Mouse (Mus musculus) brown adipose tissue, adult 24 weeks (tissue): Measurements from ENCODE around the gene Prickle3. TPM values are rescaled to one million over a fixed set of nuclear protein-coding genes. Genes with fewer than 3 reads are reported as not detected.
"Not testable (repeated sequence)": the region's sequence is repeated elsewhere in the genome, so short reads cannot be mapped to it uniquely, and the experiment has no call there.

Experiments used
- H3K27ac ChIP-seq: fragments of 200-500 bp; replicated peaks from 2 replicates; pipeline ENCODE4 v1.5.1; 2012; ENCODE audit warnings: low read depth, mild to moderate bottlenecking, low read length
- H3K4me1 ChIP-seq: fragments of 200-500 bp; 2 replicates; pipeline ENCODE4 v1.6.1; 2012; ENCODE audit warnings: low read length, mixed read lengths; ENCODE audit not compliant: control insufficient read depth, insufficient read depth, insufficient read length
- H3K4me3 ChIP-seq: fragments of 200-500 bp; 2 replicates; pipeline ENCODE4 v1.5.1; 2012; ENCODE audit warnings: low read depth, mild to moderate bottlenecking, low read length, moderate library complexity; ENCODE audit not compliant: insufficient read depth
- polyA plus RNA-seq: library from polyadenylated mRNA; stranded (reverse); fragments of >200 nt; gene quantifications from 2 replicates; pipeline ENCODE4 v1.2.4, GENCODE M21; 2012; ENCODE audit not compliant: missing spikeins, insufficient read depth, insufficient read length

Prickle3 gene
- polyA plus RNA-seq, 1 experiment, result 8.3 TPM

DNA sequence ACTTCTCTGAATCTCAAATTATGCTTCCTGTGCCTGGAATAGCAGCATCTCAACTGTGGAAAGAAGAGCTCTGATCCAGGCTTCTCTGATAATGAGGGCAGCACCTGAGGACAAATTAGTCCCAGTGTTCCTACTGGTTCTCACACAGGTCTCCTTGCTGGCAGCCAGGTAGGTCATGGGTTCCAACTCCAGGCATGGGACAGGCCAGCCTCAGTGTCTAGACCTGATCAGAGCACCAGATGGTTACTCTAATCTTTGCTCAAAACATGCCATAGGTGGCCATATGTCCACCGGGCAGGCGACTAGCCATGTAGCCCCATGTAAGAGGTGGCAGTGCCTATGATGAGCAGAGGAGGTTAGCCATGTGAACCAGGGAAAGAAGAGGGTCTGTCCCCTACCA is 31.3 kb downstream of the Prickle3 start:
- no peak overlapping the region for H3K27ac ChIP-seq
- no peaks in the 10 kb centered on the region for H3K4me1 ChIP-seq
- H3K4me3 ChIP-seq, result no peak overlapping the region

DNA sequence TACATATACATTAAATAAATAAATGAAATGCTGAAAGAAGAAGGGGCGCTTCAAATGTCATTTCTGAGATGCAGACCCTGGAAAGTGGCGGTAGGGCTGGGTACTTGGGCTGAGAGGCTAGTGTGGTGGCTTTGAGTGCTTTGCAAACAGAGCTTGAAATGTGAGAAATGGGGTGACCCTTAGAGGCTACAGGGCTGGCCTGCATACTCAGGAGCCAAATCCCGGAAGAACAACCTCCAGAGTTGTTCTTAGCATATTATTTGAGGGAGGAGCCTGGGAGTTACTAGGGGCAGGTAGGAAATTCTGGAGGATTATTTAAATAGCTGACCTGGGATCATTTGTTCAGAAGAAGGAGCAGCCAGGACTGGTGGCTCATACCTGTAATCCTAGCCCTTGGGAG is 33.4 kb downstream of the Prickle3 start:
- H3K4me1 ChIP-seq, result no peaks in the 10 kb centered on the region
- no peak overlapping the region for H3K27ac ChIP-seq
- H3K4me3 ChIP-seq, result no peak overlapping the region

DNA sequence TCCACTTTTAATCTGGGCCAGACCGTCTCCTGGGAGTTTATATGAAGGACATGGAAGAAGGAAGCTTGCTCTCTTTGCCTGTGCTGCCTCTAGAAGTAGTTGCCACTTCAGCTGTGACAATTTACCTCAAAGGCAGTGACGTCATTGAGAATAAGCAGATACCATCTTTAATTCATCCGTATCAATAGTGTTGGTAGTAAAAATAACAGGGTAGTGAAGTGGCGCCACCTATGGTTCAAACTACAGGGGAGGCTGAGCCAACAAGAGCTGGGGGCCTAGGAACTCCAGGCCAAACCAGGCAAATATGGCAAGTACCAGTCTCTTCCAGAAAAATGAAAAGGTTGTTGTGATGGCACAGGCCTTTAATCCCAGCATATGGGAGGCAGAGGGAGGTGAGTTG is 35.8 kb downstream of the Prickle3 start:
- H3K4me1 ChIP-seq, result no peaks in the 10 kb centered on the region
- no peak overlapping the region for H3K27ac ChIP-seq
- H3K4me3 ChIP-seq, result no peak overlapping the region

DNA sequence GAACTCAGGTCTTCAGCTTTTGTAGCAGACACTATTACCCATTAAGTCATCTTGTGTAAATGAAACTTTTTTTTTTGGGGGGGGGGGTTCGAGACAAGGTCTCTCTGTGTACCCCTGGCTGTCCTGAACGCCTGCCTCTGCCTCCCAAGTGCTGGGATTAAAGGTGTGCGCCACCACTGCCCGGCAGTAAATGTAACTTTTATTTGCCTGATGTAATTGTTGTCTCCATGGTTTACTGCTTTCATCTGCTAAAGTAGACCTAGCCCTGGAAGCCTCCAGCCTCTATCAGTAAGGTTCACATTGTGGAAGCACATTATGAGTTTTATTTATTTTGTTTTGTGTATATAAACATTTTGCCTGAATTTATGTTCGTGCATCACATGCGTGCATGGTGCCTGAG is 39.5 kb downstream of the Prickle3 start:
- peaks cover 2% of the 10 kb centered on the region; the same call in 1 of the 2 replicates for H3K4me1 ChIP-seq
- no peak overlapping the region; the same call in 1 of the 2 replicates for H3K4me3 ChIP-seq
- no peak overlapping the region for H3K27ac ChIP-seq

DNA sequence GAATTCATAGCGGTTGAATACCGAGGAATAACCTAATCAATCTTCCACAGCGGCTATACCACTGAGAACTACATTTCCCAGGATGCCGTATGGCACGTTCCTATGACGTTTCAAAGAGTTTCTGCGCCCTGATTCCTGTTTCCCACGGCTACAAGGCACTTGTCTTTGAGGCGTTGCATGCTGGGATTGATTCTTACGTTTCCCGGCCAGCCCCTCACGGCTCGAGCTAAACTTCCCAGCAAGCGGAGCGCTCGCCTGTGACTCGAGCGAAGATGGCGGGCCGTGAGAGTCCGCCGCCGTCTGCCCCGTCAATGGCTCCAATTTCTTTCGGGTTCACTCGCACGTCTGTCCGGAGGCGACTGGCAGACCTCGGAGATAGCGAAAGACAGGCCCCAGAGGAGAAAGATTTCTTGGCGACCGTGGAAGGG is 39.9 kb downstream of the Prickle3 start, which contains the start of gene Gpkow:
TSS of gene Gpkow (plus strand) at position 178 of the 428 bp plus-strand sequence.
- H3K4me3 ChIP-seq, result peak within 1 kb of the TSS; percentile 72
- peak within 1 kb of the TSS; percentile 62 for H3K27ac ChIP-seq
- H3K4me1 ChIP-seq, result peaks cover 2% of the 10 kb centered on the region; the same call in 1 of the 2 replicates

DNA sequence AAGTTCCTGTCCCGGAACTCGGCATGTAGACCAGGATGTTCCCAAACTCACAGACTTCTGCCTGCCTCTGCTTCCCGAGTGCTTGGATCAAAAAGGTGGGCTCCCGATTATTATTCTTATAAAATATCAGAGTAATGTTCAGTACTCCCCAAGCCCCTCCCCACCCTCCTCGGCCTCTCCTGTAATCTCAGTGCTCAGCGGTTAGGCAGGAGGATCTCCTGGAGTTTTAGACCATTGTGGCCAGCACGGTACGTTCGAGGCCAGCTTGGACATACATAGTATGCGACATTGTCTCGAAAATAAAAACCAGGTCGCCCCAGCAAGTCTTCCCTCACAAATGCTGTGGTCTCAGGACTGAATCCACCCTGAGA is 56.7 kb downstream of the Prickle3 start:
- Histone ChIP-seq H3K4me3 (peak overlapping the region; percentile 53), H3K27ac (peak overlapping the region; percentile 48)
- not testable (repeated sequence) for H3K4me1 ChIP-seq

DNA sequence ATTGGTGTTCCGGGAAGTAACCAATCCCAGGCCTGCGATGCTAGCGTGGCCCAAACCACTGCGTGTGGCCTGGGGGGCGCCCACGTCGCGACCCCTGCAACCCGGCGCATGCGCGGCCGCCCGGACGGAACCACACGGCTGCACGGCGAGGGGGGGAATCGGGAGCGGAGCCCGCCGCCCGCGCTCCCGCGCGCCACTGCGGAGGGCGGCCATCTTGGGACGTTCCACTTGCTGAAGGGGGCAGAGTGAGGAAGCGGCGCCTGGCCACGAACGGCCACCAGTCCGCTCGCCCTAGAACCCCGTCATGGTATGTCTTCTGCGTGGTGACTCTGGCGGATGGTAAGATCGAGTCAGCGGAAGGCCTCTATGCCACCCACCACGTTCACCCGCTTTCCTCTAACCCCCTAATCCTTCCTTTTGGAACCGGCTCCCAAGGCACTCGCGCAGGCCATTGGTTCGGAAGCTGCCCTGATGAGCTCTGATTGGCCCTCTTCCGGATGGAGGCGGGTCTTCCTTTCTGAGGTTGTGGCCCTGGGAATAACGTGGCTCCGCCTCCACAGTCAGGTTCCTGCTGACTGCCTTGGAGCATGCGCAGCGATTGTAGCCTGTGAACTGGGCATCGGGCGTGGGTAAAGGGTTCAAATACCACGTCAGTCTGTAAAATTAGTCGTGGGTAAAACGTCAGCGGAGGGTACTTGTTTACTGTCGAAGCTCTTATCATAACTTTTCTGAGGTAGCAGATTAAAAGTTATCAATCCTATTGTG is 57.3 kb downstream of the Prickle3 start, which contains the start of gene Wdr45:
TSS of gene Wdr45 (plus strand) at position 199 of the 765 bp plus-strand sequence.
- peak within 1 kb of the TSS; percentile 82 for H3K27ac ChIP-seq

DNA sequence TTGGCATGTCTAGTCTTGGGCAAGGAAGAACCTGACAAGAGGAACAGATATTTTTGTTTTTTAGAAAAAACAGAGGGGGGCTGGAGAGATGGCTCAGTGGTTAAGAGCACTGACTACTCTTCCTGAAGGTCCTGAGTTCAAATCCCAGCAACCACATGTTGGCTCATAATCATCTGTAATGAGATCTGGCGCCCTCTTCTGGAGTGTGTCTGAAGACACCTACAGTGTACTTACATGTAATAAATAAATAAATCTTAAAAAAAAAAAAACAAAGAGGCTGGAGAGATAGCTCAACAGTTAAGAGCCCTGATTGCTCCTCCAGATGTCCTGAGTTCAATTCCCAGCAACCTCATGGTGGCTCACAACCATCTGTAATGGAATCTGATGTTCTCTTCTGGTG is 59.0 kb downstream of the Prickle3 start:
- not testable (repeated sequence) for H3K4me1 ChIP-seq, H3K4me3 ChIP-seq, H3K27ac ChIP-seq

More for the DNA sequence above, 57.3 kb downstream of the Prickle3 start, which contains the start of gene Wdr45:
- peak within 1 kb of the TSS; percentile 53 for H3K4me3 ChIP-seq
- H3K4me1 ChIP-seq, result not testable (repeated sequence)

Other genes with a start within 250 kb of the Prickle3 start
- gene Foxp3, start 83.6 kb upstream of the Prickle3 start, polyA plus RNA-seq, result not detected in 2 replicates
- 2.2 and 2.4 TPM in 2 replicates for gene Ppp1r3f, start 83.0 kb upstream of the Prickle3 start, polyA plus RNA-seq
- 6.0 and 6.1 TPM in 2 replicates for gene Ccdc22, start 51.7 kb upstream of the Prickle3 start, polyA plus RNA-seq
- gene Cacna1f, start 50.2 kb upstream of the Prickle3 start, polyA plus RNA-seq, result not detected in 2 replicates
- gene Syp, start 18.8 kb upstream of the Prickle3 start, polyA plus RNA-seq, result 13.0 and 15.6 TPM in 2 replicates
- gene Plp2, start 14.1 kb downstream of the Prickle3 start, polyA plus RNA-seq, result 27.0 and 31.6 TPM in 2 replicates
- 2.9 and 3.4 TPM in 2 replicates for gene Magix, start 24.0 kb downstream of the Prickle3 start, polyA plus RNA-seq
- gene Gpkow, start 39.9 kb downstream of the Prickle3 start, polyA plus RNA-seq, result 17.4 and 24.4 TPM in 2 replicates
- gene Wdr45, start 57.1 kb downstream of the Prickle3 start, polyA plus RNA-seq, result 41.8 and 42.4 TPM in 2 replicates
- gene Gm45208, start 65.0 kb downstream of the Prickle3 start, polyA plus RNA-seq, result 4.0 TPM in 1 of 2 replicates, not detected in the other
- gene Praf2, start 71.2 kb downstream of the Prickle3 start, polyA plus RNA-seq, result 10.2 and 10.8 TPM in 2 replicates
- not detected in 2 replicates for gene Ccdc120, start 93.6 kb downstream of the Prickle3 start, polyA plus RNA-seq
- gene Tfe3, start 105.3 kb downstream of the Prickle3 start, polyA plus RNA-seq, result 22.3 and 27.5 TPM in 2 replicates
- 18.6 and 19.2 TPM in 2 replicates for gene Gripap1, start 132.5 kb downstream of the Prickle3 start, polyA plus RNA-seq
- 0.21 TPM in 1 of 2 replicates, not detected in the other for gene Kcnd1, start 165.0 kb downstream of the Prickle3 start, polyA plus RNA-seq
- gene Otud5, start 184.1 kb downstream of the Prickle3 start, polyA plus RNA-seq, result 14.1 and 23.4 TPM in 2 replicates
- 1.7 and 2.0 TPM in 2 replicates for gene Pim2, start 221.0 kb downstream of the Prickle3 start, polyA plus RNA-seq
- gene Slc35a2, start 226.8 kb downstream of the Prickle3 start, polyA plus RNA-seq, result 9.2 and 15.3 TPM in 2 replicates
- 25.0 and 29.5 TPM in 2 replicates for gene Pqbp1, start 242.0 kb downstream of the Prickle3 start, polyA plus RNA-seq
- 47.7 and 50.3 TPM in 2 replicates for gene Timm17b, start 242.1 kb downstream of the Prickle3 start, polyA plus RNA-seq